Mouse (Mus musculus): Measurements from ENCODE around the gene Masp2.

GRCm38 (mm10) chr4:148588793-148589192, 13.6 kb upstream of the Masp2 start:
- no peak for TF ChIP-seq ELF1 (IDR thresholded peaks at IDR 0.05; ENCODE audit: low read depth, low read length)
- no peak for TF ChIP-seq CTCF (conservative IDR thresholded peaks at IDR 0.05 in 1 of 2, IDR thresholded peaks at IDR 0.05 in 1 of 2; ENCODE audit: low read depth in 2 of 2, low read length in 2 of 2)
- no peak for TF ChIP-seq RAD21 (IDR thresholded peaks at IDR 0.05; ENCODE audit: low read depth, low read length)
- no peak for TF ChIP-seq TCF12 (IDR thresholded peaks at IDR 0.05; ENCODE audit: low read depth, low read length)
- TF ChIP-seq ZNF384 (IDR thresholded peaks at IDR 0.05; ENCODE audit: low read depth, low read length): no peak
